Mouse (Mus musculus) induced T-regulatory cell, adult 2 months (primary cell): ENCODE data around the gene Gkap1.

Experiments
- DNase-seq: peaks from one replicate; pipeline ENCODE4 v3.0.0-alpha.2; 2012; ENCODE audit warnings: low read depth

Gkap1 gene

GRCm38 (mm10) chr13:58275599-58275998, at the start of gene Gkap1:
Gene Gkap1, minus strand, starts transcription at chr13:58275699.
- DNase-seq = no peak

- DNase-seq = no peak
Observed at GRCm38 (mm10) chr13:58317768-58318167, 42.3 kb upstream of the Gkap1 start.

DNA sequence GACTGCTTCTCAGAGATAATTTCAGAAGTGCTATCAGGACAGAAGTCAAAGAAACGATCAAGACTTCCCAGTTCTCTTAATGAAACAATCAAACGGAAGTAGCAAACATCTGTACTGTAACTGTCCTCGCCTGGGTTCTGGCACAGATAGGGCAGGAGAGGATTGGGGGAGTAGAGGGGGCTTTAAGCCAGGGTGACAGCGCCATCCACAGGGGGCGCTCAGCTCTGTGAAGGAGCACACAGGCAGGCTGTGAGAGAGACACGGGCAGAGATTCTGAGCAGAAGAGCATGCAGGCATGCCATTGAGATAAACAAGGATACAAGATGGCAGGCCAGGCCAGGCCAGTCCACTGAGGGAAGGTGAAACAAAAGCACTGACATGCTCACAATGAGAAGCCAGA, 39.5 kb upstream of the Gkap1 start:
- DNase-seq = no peak

DNA sequence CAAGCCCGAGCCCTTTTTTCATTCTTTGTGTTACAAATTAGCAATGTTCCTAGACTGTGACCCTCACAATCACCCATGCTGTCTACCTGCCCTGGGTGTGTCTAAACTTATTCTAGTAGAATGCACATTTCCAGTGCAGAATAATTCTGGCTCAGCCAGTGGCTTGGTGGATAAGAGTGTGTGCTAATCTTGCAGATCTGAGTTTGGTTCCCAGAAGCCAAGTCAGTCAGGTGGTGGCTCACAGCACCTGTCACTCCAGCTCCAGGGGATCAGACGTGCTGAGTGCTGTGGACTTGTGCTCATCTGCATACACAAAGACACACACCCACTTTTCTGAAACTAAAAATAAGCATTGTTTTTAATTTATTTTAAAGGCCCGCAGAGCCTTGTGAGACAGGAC, 38.3 kb upstream of the Gkap1 start:
- no peak for DNase-seq

- no peak for DNase-seq
Observed at GRCm38 (mm10) chr13:58311351-58311750, 35.9 kb upstream of the Gkap1 start.

DNA sequence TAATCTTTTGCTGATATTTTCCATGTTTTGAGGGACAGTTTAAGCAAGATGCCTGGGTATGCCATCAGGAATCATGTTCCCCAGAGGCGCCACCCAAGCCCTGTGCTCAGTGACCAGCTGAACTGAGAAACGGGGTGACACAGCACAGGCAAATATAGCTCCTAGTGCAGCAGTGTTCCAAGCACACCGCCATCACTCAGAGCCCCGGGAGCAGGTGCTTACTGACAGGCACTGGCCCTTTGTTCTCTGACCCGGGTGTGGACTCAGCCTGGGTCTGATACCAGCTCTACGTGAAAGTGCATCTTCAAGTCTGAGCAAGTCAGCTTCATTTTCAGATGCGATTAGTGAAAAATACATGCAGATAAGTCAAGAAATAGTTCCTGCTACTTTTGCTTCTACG, 34.0 kb upstream of the Gkap1 start:
- DNase-seq = no peak

DNA sequence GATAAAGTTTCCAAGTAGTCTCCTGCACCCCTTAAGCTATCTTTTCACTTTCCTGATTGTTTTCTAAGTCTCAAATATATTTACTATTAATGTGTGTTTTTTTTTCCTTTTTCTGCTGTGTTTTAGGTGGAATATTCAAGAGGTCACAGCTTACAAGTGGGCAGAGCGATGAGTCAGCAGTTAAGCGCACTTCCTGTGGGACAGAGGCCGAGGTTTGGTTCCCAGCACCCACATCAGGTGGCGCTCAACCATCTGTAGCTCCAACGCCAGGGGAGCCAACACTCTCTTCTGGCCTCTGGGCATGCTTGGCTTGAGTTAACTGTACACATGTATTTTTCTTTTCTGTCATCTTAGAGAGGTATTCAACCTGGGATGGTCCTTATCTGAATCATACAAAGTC, 32.0 kb upstream of the Gkap1 start:
- no peak for DNase-seq

DNA sequence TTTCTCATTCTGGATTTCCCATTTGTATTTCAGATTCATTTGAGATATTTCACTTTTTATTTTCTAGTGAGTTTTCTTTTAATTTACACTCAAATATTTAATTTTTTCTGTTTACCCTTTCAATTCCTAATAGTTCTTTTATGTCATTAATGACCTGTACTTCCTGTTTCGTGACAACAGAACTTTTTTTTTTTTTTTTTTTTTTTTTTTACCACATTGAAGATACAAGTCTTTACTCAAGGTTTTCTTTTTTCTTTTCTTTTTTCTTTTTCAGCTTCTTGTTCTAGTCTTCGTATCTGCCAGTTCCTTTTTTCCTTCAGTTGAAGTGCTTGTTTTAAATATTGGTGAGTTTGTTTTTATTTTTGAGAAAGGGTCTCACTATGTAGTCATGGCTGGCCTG, 29.7 kb upstream of the Gkap1 start:
- DNase-seq = no peak

DNA sequence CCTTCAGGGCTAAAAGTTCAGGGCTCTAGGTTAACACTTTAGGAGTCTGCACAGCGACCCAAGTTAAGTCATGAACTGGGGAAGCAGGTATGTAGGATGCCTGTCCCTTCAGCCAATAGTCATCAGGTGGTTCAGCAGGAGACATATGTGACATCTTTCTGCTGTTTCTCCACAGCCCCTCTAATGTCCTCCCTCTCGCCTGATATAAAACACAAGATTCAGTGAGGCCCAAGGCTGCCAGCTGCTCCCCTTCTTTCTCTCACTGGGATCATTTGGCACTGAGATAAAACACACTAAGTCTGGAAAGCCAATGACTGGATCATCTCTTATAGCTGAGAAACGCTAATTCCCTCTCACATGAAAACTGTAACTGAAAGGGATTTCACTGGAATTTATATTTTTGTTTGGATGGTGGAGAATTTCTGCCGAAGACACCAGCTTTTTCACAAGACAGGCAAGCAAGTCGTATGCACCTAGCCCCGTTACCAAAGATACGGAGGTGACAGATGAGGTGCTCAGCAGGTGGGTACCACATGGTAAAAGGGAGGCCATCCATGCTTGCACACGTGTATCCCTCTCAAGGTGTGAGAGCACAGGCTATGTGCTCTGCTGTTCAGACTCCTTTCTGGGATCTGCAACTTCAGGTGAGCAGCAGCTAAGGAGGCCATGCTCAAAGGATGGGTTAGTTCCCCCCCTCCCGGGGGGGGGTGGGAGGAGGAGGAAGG, 27.1 kb upstream of the Gkap1 start:
- no peak for DNase-seq

DNA sequence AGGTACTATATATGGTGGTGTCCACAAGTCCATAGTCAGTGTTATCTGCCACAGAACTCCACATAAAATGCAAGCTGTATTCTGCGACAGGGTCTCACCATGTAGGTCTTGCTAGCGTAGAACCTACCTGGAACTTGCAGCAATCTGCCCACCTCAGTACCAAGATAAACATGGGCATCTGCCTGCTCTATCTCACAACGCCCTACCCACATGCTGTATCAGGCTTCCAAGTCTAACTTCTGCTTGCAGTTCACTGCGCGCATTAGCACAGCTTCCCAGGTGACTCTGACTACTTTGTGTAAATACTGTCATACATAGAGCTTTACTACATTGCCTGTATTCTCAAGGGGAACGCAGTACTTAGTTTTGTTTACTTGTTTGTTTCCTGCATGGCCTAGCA, 26.5 kb upstream of the Gkap1 start:
- DNase-seq = no peak

- no peak for DNase-seq
Observed at GRCm38 (mm10) chr13:58298756-58299155, 23.3 kb upstream of the Gkap1 start.

DNA sequence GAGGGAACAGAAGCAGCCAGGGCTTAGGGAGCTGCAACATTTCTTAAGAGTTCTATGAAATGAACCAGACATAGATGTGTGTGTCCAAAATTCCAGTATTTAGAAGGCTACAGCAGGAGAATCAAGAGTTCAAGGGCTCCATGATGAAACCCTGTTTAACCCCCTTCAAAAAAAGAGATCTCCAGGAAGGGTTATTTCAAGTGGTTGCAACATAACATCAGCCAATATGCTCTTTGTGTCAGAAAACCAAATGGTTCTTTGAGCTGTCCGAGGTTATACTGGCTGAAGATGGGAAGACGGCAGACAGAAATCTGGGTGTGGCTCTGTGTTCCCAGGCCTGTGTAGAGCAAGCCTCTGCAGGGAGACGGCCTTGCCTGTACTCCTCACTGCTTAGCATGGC, 20.1 kb upstream of the Gkap1 start:
- DNase-seq = no peak

DNA sequence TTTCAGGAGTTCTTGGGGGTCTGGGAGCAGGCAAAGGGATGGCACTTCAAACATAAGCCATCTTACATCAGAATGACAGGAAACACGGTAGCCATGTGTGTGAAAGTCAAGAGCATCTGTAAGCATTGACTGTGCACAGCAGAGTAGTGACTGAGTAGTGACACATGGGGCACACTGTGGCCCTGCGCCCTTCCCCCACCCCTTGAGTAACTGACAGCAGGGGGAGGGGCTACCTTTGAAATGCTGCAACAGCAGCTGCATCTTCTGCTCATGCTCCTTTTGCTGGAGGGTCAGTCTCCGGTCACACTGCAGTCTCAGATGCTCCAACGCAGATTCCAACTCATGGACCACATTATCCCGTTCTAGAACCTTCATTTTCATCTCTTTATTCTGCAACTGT, 17.3 kb upstream of the Gkap1 start:
- DNase-seq = no peak

- DNase-seq = no peak
Observed at GRCm38 (mm10) chr13:58289308-58289707, 13.8 kb upstream of the Gkap1 start.

DNA sequence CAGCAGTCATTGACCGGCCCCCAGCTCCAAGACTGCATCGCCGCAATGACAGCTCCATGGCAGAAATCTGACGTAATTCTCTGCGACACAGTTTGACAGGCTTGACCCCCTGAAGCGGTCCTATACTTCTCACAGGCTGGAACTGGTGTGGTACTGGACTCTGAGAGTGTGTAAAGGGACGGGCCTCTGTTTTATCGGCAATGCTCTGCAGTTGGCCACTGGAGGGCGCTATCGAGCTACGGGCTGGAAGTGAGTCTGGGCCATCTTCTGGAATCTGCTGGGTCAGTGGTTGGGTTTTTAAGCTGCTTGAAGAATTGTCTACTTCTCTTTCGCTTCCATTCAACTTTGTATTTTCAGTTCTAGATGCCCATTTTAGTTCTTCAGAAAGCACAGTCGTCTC, 12.3 kb upstream of the Gkap1 start:
- DNase-seq = peak; percentile 83

DNA sequence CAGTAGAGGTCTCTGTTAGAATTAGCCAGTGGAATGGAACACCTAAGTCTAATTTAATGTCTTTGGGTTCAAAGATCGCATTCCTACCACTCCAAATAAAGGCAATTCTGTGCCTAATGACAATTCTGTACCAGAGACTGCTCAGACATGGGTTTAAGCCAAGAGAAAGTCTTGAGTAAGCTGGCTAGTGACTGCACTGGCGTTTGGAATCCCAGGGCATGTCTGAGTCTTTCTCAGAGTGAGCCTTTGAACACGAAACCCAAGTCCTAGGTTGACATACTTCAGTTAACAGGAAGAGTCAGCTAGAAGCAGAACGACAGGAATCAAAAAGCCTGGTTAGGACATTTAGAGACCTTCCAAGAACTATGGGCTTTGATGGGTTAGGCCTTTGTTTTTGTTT, 8.0 kb upstream of the Gkap1 start:
- DNase-seq = no peak

- no peak for DNase-seq
Observed at GRCm38 (mm10) chr13:58281936-58282335, 6.4 kb upstream of the Gkap1 start.

DNA sequence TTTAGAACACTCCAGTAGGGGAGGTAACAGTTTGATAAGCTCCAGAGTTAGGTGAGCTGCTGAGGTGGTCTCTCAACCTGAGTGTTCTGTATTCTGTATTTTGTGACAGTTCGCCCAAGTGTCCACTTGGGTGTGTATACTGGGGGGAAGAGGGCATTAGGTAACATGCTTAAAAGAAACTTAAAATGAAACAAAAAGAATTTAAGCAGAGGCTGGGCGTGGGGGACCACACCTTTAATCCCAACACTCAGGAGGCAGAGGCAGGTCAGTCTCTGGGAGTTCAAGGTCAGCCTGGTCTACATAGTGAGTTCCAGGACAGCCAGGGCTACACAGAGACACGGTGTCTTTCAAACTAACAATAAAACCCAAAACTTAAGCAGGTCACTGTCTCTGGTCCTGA, 5.0 kb upstream of the Gkap1 start:
- DNase-seq = no peak

DNA sequence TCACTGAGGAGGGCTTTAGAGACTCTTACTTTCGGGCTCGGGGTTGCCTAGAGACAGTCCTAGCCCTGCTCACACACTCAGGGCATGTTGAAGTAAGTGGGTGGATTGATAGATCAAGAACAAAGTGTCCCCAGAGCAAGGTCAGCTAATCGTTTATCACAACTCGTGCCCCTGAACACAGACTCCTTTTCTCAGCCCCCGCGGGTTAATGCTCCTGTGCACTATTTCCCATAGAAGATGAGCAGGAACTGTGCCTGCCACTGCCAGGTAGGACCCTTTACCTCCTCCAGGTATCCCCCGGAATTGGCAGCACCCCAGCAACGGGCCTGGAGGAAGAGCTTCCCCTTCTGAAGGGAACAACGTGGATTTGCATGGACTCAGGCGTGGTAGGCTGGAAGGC, 757 bp upstream of the Gkap1 start:
- no peak for DNase-seq

GRCm38 (mm10) chr13:58275076-58275475, 423 bp downstream of the Gkap1 start:
- DNase-seq = no peak

- peak; percentile 61 for DNase-seq
Observed at GRCm38 (mm10) chr13:58274259-58274991, 1.1 kb downstream of the Gkap1 start.

DNA sequence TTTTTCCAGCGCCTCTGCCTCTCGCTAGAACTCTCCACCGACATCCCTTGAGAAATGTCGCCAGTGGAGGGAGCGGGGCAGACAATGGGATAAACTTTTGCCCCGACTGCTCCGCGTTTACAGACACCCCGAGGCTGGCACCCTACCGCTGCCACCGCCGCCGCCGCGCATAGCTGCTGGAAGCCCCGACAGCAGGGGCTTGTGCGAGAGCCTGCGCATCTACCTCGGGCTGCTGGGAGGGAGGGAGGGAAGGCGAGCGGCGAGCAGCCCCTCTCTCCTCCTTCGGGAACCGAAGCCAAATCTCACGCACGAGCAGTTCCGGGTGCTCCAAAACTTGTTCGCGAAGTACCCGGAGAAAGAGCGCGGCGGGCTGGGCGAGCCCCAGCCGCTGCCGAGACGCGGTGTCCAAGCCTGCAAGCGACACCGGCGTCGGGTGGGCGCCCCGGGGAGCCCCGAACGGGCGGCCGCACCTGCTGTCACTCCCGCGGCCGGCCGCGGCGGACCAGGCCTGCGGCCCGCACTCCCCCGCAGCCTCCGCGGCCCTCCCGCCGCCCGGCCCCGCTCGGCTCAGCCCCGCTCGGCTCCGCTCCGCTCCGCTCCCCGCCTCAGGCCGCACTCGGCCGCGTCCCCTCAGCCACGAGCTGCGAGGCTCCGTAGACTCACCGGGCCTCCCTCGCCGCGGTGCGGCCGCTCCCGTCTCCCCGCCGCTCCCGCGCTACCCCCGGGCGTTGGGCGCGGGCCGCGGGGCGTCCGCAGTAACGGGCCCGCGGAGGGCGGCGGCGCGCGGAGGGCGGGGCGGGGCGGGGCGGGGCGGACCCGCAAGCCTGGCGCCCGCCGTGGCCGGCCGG, 1.9 kb downstream of the Gkap1 start:
- DNase-seq = peak; percentile 41

GRCm38 (mm10) chr13:58266864-58267263, 8.6 kb downstream of the Gkap1 start:
- no peak for DNase-seq
